Mouse (Mus musculus) kidney, embryonic 15.5 days (tissue): ENCODE measurements around the gene Dera. TPM values are rescaled to one million over a fixed set of nuclear protein-coding genes. Genes with fewer than 3 reads are reported as not detected.

Experiments
- ATAC-seq: fragments of 200-750 bp; cut with Nextera tagmentation; replicated peaks from 2 replicates; pipeline ENCODE4 v1.8.0; 2017; ENCODE audit warnings: moderate TSS enrichment; ENCODE audit not compliant: low FRiP score
- H3K27ac ChIP-seq: fragments of 300-500 bp; sonication (generic); 2 replicates; pipeline ENCODE4 v1.5.1; 2015; ENCODE audit warnings: mild to moderate bottlenecking, inconsistent platforms
- H3K27me3 ChIP-seq: fragments of 300-500 bp; sonication (generic); 2 replicates; pipeline ENCODE4 v1.6.1; 2015; ENCODE audit warnings: inconsistent platforms
- H3K36me3 ChIP-seq: fragments of 300-500 bp; sonication (generic); 2 replicates; pipeline ENCODE4 v1.6.1; 2015; ENCODE audit warnings: inconsistent platforms
- H3K4me1 ChIP-seq: fragments of 300-500 bp; sonication (generic); 2 replicates; pipeline ENCODE4 v1.6.1; 2015; ENCODE audit warnings: inconsistent platforms
- H3K4me2 ChIP-seq: fragments of 300-500 bp; sonication (generic); 2 replicates; pipeline ENCODE4 v1.6.1; 2015; ENCODE audit warnings: moderate library complexity, mild to moderate bottlenecking, inconsistent platforms
- H3K4me3 ChIP-seq: fragments of 300-500 bp; sonication (generic); replicated peaks from 2 replicates; pipeline ENCODE4 v1.5.1; 2015; ENCODE audit warnings: mild to moderate bottlenecking, inconsistent platforms
- H3K9ac ChIP-seq: fragments of 300-500 bp; sonication (generic); 2 replicates; pipeline ENCODE4 v1.6.1; 2015; ENCODE audit warnings: mild to moderate bottlenecking, inconsistent platforms
- H3K9me3 ChIP-seq: fragments of 300-500 bp; sonication (generic); replicated peaks from 2 replicates; pipeline ENCODE4 v1.6.1; 2016; ENCODE audit warnings: inconsistent platforms
- WGBS: fragments of 180-500 bp; shearing (Covaris S2); methylation state at CpG from one replicate; pipeline ENCODE4 v1.1.7; 2015; ENCODE audit warnings: mixed read lengths; 5-methylcytosine and 5-hydroxymethylcytosine counted together
- polyA plus RNA-seq: library from polyadenylated mRNA; unstranded; fragments of >200 nt; fragmentation: Nextera tagmentation; extraction: Ambion mirVana; gene quantifications from 2 replicates; pipeline ENCODE4 v1.2.1, GENCODE M21; 2015

The Dera gene
- polyA plus RNA-seq, 1 experiment from 2014 or later = 66.3 TPM

GRCm38 (mm10) chr6:137760966-137761365, 6.6 kb downstream of the Dera start:
- WGBS = 74% methylated on average over 15 of the region's 15 CpGs
- no peak for ATAC-seq
- Histone ChIP-seq H3K4me1 (peaks cover 24% of the 10 kb centered on the region), H3K9ac (no peak overlapping the region), H3K27ac (no peak overlapping the region), H3K36me3 (no peaks in the 10 kb centered on the region), H3K27me3 (no peaks in the 10 kb centered on the region), H3K4me3 (no peak overlapping the region), H3K9me3 (no peaks in the 10 kb centered on the region), H3K4me2 (no peak overlapping the region)

GRCm38 (mm10) chr6:137764572-137765210, 10.3 kb downstream of the Dera start:
- peak; percentile 59 for ATAC-seq
- WGBS = 40% methylated on average over 3 of the region's 3 CpGs
- H3K9ac ChIP-seq = no peak overlapping the region

GRCm38 (mm10) chr6:137766177-137766576, 11.8 kb downstream of the Dera start:
- Histone ChIP-seq H3K27me3 (no peaks in the 10 kb centered on the region), H3K9me3 (no peaks in the 10 kb centered on the region), H3K4me2 (no peak overlapping the region), H3K4me1 (peaks cover 13% of the 10 kb centered on the region), H3K4me3 (no peak overlapping the region), H3K27ac (no peak overlapping the region), H3K36me3 (no peaks in the 10 kb centered on the region), H3K9ac (no peak overlapping the region)
- no peak for ATAC-seq

More at GRCm38 (mm10) chr6:137764572-137765210, 10.3 kb downstream of the Dera start:
- no peak overlapping the region for H3K4me2 ChIP-seq
- no peaks in the 10 kb centered on the region for H3K36me3 ChIP-seq
- H3K4me3 ChIP-seq = no peak overlapping the region
- peak overlapping the region; percentile 18; the same call in 1 of the 2 replicates for H3K27ac ChIP-seq
- H3K9me3 ChIP-seq = no peaks in the 10 kb centered on the region
- H3K4me1 ChIP-seq = peaks cover 15% of the 10 kb centered on the region
- H3K27me3 ChIP-seq = no peaks in the 10 kb centered on the region

GRCm38 (mm10) chr6:137771621-137772250, 17.4 kb downstream of the Dera start:
- no peak overlapping the region for H3K9ac ChIP-seq
- no peaks in the 10 kb centered on the region for H3K9me3 ChIP-seq
- no peak overlapping the region for H3K4me2 ChIP-seq
- 0 out of 2 replicates have a peak, but pooled peaks have one; percentile 52 for ATAC-seq
- H3K27ac ChIP-seq = no peak overlapping the region
- no peaks in the 10 kb centered on the region; the same call in 1 of the 2 replicates for H3K4me1 ChIP-seq
- WGBS = 54% methylated on average over 3 of the region's 3 CpGs
- no peaks in the 10 kb centered on the region for H3K27me3 ChIP-seq
- H3K36me3 ChIP-seq = no peaks in the 10 kb centered on the region
- H3K4me3 ChIP-seq = no peak overlapping the region

GRCm38 (mm10) chr6:137772918-137773636, 18.7 kb downstream of the Dera start:
- H3K36me3 ChIP-seq = no peaks in the 10 kb centered on the region
- H3K9me3 ChIP-seq = no peaks in the 10 kb centered on the region
- no peak overlapping the region for H3K4me2 ChIP-seq
- no peaks in the 10 kb centered on the region for H3K27me3 ChIP-seq
- H3K4me1 ChIP-seq = peaks cover 12% of the 10 kb centered on the region
- no peak overlapping the region for H3K4me3 ChIP-seq
- WGBS = 91% methylated on average over 8 of the region's 8 CpGs
- H3K27ac ChIP-seq = no peak overlapping the region
- no peak overlapping the region for H3K9ac ChIP-seq
- ATAC-seq = no peak

GRCm38 (mm10) chr6:137773637-137774028, 19.3 kb downstream of the Dera start:
- H3K4me3 ChIP-seq = no peak overlapping the region
- no peak overlapping the region for H3K4me2 ChIP-seq
- no peaks in the 10 kb centered on the region for H3K27me3 ChIP-seq
- H3K36me3 ChIP-seq = no peaks in the 10 kb centered on the region
- 88% methylated on average over 6 of the region's 6 CpGs for WGBS
- H3K4me1 ChIP-seq = peaks cover 12% of the 10 kb centered on the region
- H3K27ac ChIP-seq = no peak overlapping the region
- H3K9ac ChIP-seq = no peak overlapping the region
- no peak for ATAC-seq
- H3K9me3 ChIP-seq = no peaks in the 10 kb centered on the region

GRCm38 (mm10) chr6:137774166-137774565, 19.8 kb downstream of the Dera start:
- WGBS = 81% methylated on average over 13 of the region's 13 CpGs
- H3K4me1 ChIP-seq = peaks cover 12% of the 10 kb centered on the region
- no peaks in the 10 kb centered on the region for H3K9me3 ChIP-seq
- no peaks in the 10 kb centered on the region for H3K27me3 ChIP-seq
- no peak overlapping the region for H3K9ac ChIP-seq
- no peak overlapping the region for H3K4me2 ChIP-seq
- no peak for ATAC-seq
- no peaks in the 10 kb centered on the region; the same call in 1 of the 2 replicates for H3K36me3 ChIP-seq
- no peak overlapping the region for H3K27ac ChIP-seq
- no peak overlapping the region for H3K4me3 ChIP-seq

GRCm38 (mm10) chr6:137775159-137775558, 20.8 kb downstream of the Dera start:
- Histone ChIP-seq H3K36me3 (no peaks in the 10 kb centered on the region; the same call in 1 of the 2 replicates), H3K27me3 (no peaks in the 10 kb centered on the region), H3K4me2 (no peak overlapping the region), H3K4me1 (peaks cover 12% of the 10 kb centered on the region), H3K9ac (no peak overlapping the region), H3K27ac (no peak overlapping the region), H3K4me3 (no peak overlapping the region), H3K9me3 (no peaks in the 10 kb centered on the region)
- WGBS = 82% methylated on average over 8 of the region's 8 CpGs
- ATAC-seq = no peak

GRCm38 (mm10) chr6:137776981-137777380, 22.6 kb downstream of the Dera start:
- H3K27ac ChIP-seq = no peak overlapping the region
- H3K36me3 ChIP-seq = no peaks in the 10 kb centered on the region; the same call in 1 of the 2 replicates
- 66% methylated on average over 8 of the region's 8 CpGs for WGBS
- H3K4me2 ChIP-seq = no peak overlapping the region
- no peaks in the 10 kb centered on the region for H3K9me3 ChIP-seq
- H3K27me3 ChIP-seq = no peaks in the 10 kb centered on the region
- H3K9ac ChIP-seq = no peak overlapping the region
- ATAC-seq = no peak
- H3K4me1 ChIP-seq = peaks cover 12% of the 10 kb centered on the region
- no peak overlapping the region for H3K4me3 ChIP-seq

- Histone ChIP-seq H3K4me2 (no peak overlapping the region), H3K4me3 (no peak overlapping the region), H3K36me3 (peaks cover 5% of the 10 kb centered on the region), H3K9ac (no peak overlapping the region), H3K4me1 (no peaks in the 10 kb centered on the region), H3K9me3 (no peaks in the 10 kb centered on the region), H3K27ac (no peak overlapping the region), H3K27me3 (no peaks in the 10 kb centered on the region)
- no peak for ATAC-seq
- WGBS = 85% methylated on average over 7 of the region's 7 CpGs
Observed at GRCm38 (mm10) chr6:137783899-137784637, 29.7 kb downstream of the Dera start.

- H3K9me3 ChIP-seq = no peaks in the 10 kb centered on the region
- no peaks in the 10 kb centered on the region for H3K36me3 ChIP-seq
- ATAC-seq = no peak
- H3K4me1 ChIP-seq = no peaks in the 10 kb centered on the region
- no peaks in the 10 kb centered on the region for H3K27me3 ChIP-seq
- H3K4me3 ChIP-seq = no peak overlapping the region
- 51% methylated on average over 9 of the region's 9 CpGs for WGBS
- no peak overlapping the region for H3K9ac ChIP-seq
- no peak overlapping the region for H3K27ac ChIP-seq
- no peak overlapping the region for H3K4me2 ChIP-seq
Observed at GRCm38 (mm10) chr6:137788976-137789590, 34.7 kb downstream of the Dera start.
